Mouse (Mus musculus) heart, embryonic 16.5 days (tissue): ENCODE results near the gene Olfr1066. TPM values are rescaled to one million over a fixed set of nuclear protein-coding genes. Genes with fewer than 3 reads are reported as not detected.
"Not testable (repeated sequence)": the region's sequence is repeated elsewhere in the genome, so short reads cannot be mapped to it uniquely, and the experiment has no call there.

Experiments
- ATAC-seq: fragments of 200-750 bp; cut with Nextera tagmentation; replicated peaks from 2 replicates; pipeline ENCODE4 v1.8.0; 2017; ENCODE audit warnings: moderate number of reproducible peaks; ENCODE audit not compliant: insufficient read depth, low FRiP score; ENCODE audit errors: extremely low read depth
- H3K27ac ChIP-seq: fragments of 300-500 bp; sonication (generic); 2 replicates; pipeline ENCODE4 v1.5.1; 2014; ENCODE audit warnings: mild to moderate bottlenecking, low read length, control low read depth, moderate library complexity
- H3K27me3 ChIP-seq: fragments of 300-500 bp; sonication (generic); 2 replicates; pipeline ENCODE4 v1.6.1; 2014; ENCODE audit warnings: low read length, mixed read lengths; ENCODE audit not compliant: control insufficient read depth, insufficient read depth
- H3K36me3 ChIP-seq: fragments of 300-500 bp; sonication (generic); 2 replicates; pipeline ENCODE4 v1.6.1; 2014; ENCODE audit not compliant: control insufficient read depth, insufficient read depth
- H3K4me1 ChIP-seq: fragments of 300-500 bp; sonication (generic); 2 replicates; pipeline ENCODE4 v1.6.1; 2014; ENCODE audit warnings: low read length, mixed read lengths; ENCODE audit not compliant: control insufficient read depth, insufficient read depth
- H3K4me2 ChIP-seq: fragments of 300-500 bp; sonication (generic); 2 replicates; pipeline ENCODE4 v1.6.1; 2014; ENCODE audit warnings: low read depth, mild to moderate bottlenecking, control low read depth, low read length
- H3K4me3 ChIP-seq: fragments of 300-500 bp; sonication (generic); 2 replicates; pipeline ENCODE4 v1.5.1; 2014; ENCODE audit warnings: mild to moderate bottlenecking, control low read depth, low read length
- H3K9ac ChIP-seq: fragments of 300-500 bp; sonication (generic); 2 replicates; pipeline ENCODE4 v1.6.1; 2014; ENCODE audit warnings: low read length, control low read depth
- H3K9me3 ChIP-seq: fragments of 300-500 bp; sonication (generic); replicated peaks from 2 replicates; pipeline ENCODE4 v1.6.1; 2016; ENCODE audit warnings: low read length; ENCODE audit not compliant: control insufficient read depth
- WGBS: fragments of 180-500 bp; shearing (Covaris S2); extraction: QIAGEN DNeasy Blood & Tissue Kit; methylation state at CpG from one replicate; pipeline ENCODE4 v1.1.7; 2014; 5-methylcytosine and 5-hydroxymethylcytosine counted together
- polyA plus RNA-seq: library from polyadenylated mRNA; unstranded; fragments of >200 nt; fragmentation: Nextera tagmentation; extraction: Ambion mirVana; gene quantifications from 2 replicates; pipeline ENCODE4 v1.2.1, GENCODE M21; 2015

Olfr1066 gene
- not detected in 2 replicates for polyA plus RNA-seq

DNA sequence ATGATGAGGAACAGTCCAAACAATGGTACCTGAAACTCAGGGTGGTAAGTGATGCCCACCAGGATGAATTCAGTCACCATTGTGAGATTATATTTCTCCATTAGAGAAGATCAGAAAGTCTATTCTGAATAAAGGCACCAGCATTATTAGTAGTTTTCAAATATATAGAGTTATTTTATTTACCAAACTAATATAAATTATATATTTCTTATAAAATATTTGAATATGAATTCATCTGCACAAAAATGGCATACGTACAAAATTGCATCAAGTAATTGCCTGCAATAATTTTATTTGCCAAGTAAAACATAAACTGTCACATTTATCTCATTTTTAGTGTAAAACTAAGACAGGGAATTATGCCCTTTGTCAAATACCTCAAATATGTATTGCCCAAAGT, at the start of gene Olfr1066:
Gene Olfr1066 (minus strand): TSS at position 101 of the 400 bp plus-strand sequence.
- no peak within 1 kb of the TSS for H3K27ac ChIP-seq
- H3K4me3 ChIP-seq = no peak within 1 kb of the TSS
- H3K9me3 ChIP-seq = no peaks in the 10 kb centered on the region
- H3K27me3 ChIP-seq = no peaks in the 10 kb centered on the region
- H3K4me1 ChIP-seq = no peaks in the 10 kb centered on the region
- ATAC-seq = no peak
- no peak within 1 kb of the TSS for H3K9ac ChIP-seq
- no peak within 1 kb of the TSS for H3K4me2 ChIP-seq
- WGBS = 69% methylated on average over 1 of the region's 1 CpGs
- H3K36me3 ChIP-seq = no peaks in the 10 kb centered on the region

DNA sequence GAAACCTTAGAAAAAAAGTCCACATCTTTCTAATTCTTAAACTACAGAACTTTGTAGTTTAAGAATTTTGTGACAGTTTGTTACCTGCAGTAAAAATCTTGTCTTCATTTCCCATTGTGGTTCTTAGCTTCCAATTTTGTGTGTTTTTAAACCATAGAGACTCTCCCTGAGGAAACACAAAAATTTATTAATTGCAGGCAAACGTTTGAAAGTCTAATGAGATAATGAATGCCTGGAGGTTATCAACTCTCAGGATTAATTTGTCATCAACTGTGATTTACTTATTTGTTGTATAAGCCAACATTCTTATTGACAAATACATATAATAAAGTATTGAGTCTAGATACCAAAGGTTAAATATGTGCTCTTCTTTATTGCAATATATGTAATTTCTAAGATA, 31.2 kb upstream of the Olfr1066 start, which contains the start of gene Olfr228:
Gene Olfr228 (minus strand): TSS at position 101 of the 400 bp plus-strand sequence.
- no peak within 1 kb of the TSS for H3K4me2 ChIP-seq

DNA sequence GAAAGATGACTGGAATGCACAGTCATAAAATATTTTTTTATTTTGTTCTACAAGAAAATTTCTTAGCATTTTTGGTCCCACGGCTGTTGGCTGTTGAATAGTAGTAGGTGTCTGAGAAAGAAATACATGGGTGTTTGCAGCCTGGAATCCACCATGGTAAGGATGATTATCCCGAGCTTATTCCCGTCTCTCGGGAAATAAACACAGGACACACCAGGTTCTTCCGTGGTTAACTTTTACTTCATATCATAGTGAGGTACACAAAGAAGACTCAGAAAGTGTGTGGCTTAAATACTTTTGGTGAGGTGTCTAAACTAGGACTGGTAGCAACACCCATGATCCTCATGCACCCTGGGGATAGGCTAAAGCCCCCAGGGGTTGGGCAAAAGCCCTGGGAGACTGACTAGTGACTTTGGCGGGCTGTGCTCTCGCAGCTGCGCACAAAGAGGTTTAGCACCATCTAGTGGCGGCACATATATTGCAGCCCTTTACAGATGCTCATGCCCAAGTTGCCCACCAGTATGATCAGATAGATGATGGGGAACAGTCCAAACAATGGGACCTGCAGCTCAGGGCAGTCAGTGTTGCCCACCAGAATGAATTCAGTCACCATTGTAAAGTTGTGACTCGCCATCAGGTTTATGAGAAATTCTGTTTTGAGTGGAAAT, 8.5 kb upstream of the Olfr1066 start:
- Histone ChIP-seq H3K9me3 (no peaks in the 10 kb centered on the region), H3K4me3 (peak overlapping the region; percentile 23; the same call in 1 of the 2 replicates), H3K4me1 (no peaks in the 10 kb centered on the region), H3K36me3 (no peaks in the 10 kb centered on the region), H3K27ac (no peak overlapping the region), H3K9ac (no peak overlapping the region), H3K4me2 (peak overlapping the region; percentile 54), H3K27me3 (no peaks in the 10 kb centered on the region)
- no peak for ATAC-seq
- 33% methylated on average over 10 of the region's 10 CpGs for WGBS

More for the DNA sequence above, 31.2 kb upstream of the Olfr1066 start, which contains the start of gene Olfr228:
- no peak for ATAC-seq
- Histone ChIP-seq H3K27ac (no peak within 1 kb of the TSS), H3K4me3 (no peak within 1 kb of the TSS), H3K9ac (no peak within 1 kb of the TSS), H3K4me1 (no peaks in the 10 kb centered on the region), H3K27me3 (no peaks in the 10 kb centered on the region), H3K9me3 (no peaks in the 10 kb centered on the region), H3K36me3 (no peaks in the 10 kb centered on the region)
- 26% methylated on average over 1 of the region's 1 CpGs for WGBS

- H3K4me2 ChIP-seq = no peak overlapping the region
- WGBS = 52% methylated on average over 1 of the region's 1 CpGs
- no peaks in the 10 kb centered on the region for H3K9me3 ChIP-seq
- no peak overlapping the region for H3K9ac ChIP-seq
- no peaks in the 10 kb centered on the region for H3K27me3 ChIP-seq
- H3K4me3 ChIP-seq = no peak overlapping the region
- ATAC-seq = no peak
- H3K27ac ChIP-seq = no peak overlapping the region
- no peaks in the 10 kb centered on the region for H3K4me1 ChIP-seq
- H3K36me3 ChIP-seq = no peaks in the 10 kb centered on the region
These were observed 4.4 kb upstream of the Olfr1066 start for GRCm38 (mm10) chr2:86460434-86460833.

- not testable (repeated sequence) for H3K9me3 ChIP-seq, H3K27me3 ChIP-seq, ATAC-seq, H3K27ac ChIP-seq, H3K4me3 ChIP-seq, H3K4me2 ChIP-seq, H3K36me3 ChIP-seq, H3K4me1 ChIP-seq, H3K9ac ChIP-seq
- WGBS = no CpG with 5 or more reads among the region's 1 CpGs
These were observed 5.6 kb downstream of the Olfr1066 start, which contains the start of gene Olfr1065 for GRCm38 (mm10) chr2:86450491-86450890. Gene Olfr1065, minus strand, starts transcription at chr2:86450591.

DNA sequence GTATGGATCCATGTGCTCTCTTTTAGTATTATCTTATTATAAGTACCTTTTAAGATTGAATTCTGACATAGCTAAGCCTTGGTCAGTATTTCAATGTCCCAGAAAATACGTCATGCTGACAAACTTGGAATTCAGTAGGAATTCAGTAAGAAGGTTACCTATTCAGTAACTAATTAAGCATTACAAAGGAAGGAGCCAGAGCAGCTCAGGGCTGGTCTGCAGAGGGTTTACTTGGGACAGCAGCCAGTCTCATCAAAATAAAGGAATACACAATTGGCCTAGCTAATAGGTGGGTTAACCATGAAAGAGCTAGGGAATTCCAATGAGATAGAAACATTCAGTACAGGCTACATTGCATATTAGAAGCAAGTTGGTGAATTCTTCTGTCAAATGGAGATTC, 14.0 kb downstream of the Olfr1066 start:
- not testable (repeated sequence) for ATAC-seq, H3K9me3 ChIP-seq, H3K4me3 ChIP-seq, H3K36me3 ChIP-seq, H3K4me1 ChIP-seq, H3K27me3 ChIP-seq, H3K4me2 ChIP-seq, H3K9ac ChIP-seq, H3K27ac ChIP-seq
- WGBS = 66% methylated on average over 1 of the region's 1 CpGs

DNA sequence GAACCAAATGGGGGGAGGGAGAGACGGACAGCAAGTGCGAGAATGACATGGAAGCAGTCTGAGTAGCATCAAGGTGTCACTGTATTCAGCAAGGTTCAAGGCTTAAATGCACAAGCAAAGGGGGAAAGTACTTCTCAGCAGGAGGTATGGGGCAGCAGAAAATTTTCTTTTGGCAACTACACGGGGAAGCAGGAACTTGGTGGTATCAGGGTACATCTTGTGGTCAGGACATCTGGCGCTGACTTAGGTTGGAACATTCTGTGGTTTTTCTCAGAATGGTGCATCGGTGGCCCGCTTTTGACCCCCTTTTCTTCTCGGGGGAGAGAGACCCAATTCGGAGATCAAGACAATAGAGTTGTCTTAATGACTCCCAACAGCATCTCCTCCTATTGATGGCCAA, 27.6 kb downstream of the Olfr1066 start:
- not testable (repeated sequence) for H3K9me3 ChIP-seq, H3K36me3 ChIP-seq, H3K4me2 ChIP-seq, H3K9ac ChIP-seq, H3K4me1 ChIP-seq, H3K27ac ChIP-seq, ATAC-seq, H3K27me3 ChIP-seq, H3K4me3 ChIP-seq
- 80% methylated on average over 8 of the region's 8 CpGs for WGBS

DNA sequence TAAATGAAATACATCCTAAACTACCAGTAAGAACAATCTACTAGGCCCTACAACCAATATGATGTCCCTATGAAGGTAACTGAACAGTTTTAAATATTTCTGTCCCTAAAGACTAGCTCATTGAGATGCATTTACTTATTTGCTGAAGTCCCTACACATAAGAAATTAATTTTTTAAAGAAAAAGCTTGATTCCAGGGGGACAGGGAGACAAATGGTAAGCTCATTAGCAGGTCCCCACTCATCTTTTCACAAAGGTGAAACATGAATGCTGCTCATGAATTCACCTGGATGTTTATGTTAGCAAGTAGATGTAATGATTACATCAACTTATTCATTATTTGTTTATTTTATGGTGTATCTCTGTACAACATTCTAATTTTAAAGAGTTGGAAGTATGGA, 29.4 kb downstream of the Olfr1066 start, which contains the start of gene Olfr1062:
Gene Olfr1062 (minus strand): TSS at position 101 of the 400 bp plus-strand sequence.
- H3K9ac ChIP-seq, H3K9me3 ChIP-seq, H3K4me3 ChIP-seq, H3K36me3 ChIP-seq, H3K27ac ChIP-seq, H3K4me1 ChIP-seq, ATAC-seq, H3K4me2 ChIP-seq, H3K27me3 ChIP-seq: not testable (repeated sequence)

GRCm38 (mm10) chr2:86413950-86414349, 42.1 kb downstream of the Olfr1066 start, which contains the start of gene Olfr1061:
Gene Olfr1061, minus strand, starts transcription at chr2:86414050.
- ATAC-seq = no peak
- H3K9me3 ChIP-seq = no peaks in the 10 kb centered on the region
- 72% methylated on average over 1 of the region's 1 CpGs for WGBS
- no peak within 1 kb of the TSS for H3K9ac ChIP-seq
- H3K4me3 ChIP-seq = no peak within 1 kb of the TSS
- H3K36me3 ChIP-seq = no peaks in the 10 kb centered on the region
- H3K4me2 ChIP-seq = no peak within 1 kb of the TSS
- H3K4me1 ChIP-seq = no peaks in the 10 kb centered on the region
- no peaks in the 10 kb centered on the region for H3K27me3 ChIP-seq
- H3K27ac ChIP-seq = no peak within 1 kb of the TSS
